Mouse (Mus musculus): ENCODE data around the gene Wasf2.

DNA sequence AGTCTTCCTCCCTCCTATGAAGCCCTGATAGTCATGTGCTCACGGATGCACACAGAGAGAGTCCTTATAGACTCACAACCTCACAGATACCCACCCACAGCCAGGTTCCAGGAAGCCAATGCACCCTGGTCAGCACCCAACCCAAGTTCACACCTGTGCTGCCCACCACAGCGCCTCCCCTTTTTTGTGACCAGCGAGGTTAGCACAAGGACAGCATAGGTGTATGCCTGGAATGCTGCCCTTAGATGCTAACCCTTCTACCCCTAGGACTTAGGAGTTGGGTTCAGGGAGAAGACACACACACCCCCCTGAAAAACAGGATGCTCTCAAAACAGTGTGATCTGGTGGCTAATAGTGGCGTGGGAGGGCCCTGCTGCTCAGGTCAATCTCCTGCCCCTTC is 40.5 kb upstream of the Wasf2 start:
- TF ChIP-seq CTCF (conservative IDR thresholded peaks at IDR 0.05; ENCODE audit: low read length): no peak
- TF ChIP-seq POU5F1 (IDR thresholded peaks at IDR 0.05; ENCODE audit: borderline replicate concordance, low read length): no peak

Measured in E14TG2a.4 (cell line).